Mouse (Mus musculus) midbrain, embryonic 11.5 days (tissue): ENCODE measurements around the gene Pitpnc1. TPM values are rescaled to one million over a fixed set of nuclear protein-coding genes. Genes with fewer than 3 reads are reported as not detected.

Source experiments
- ATAC-seq: fragments of 200-750 bp; cut with Nextera tagmentation; 2 replicates; pipeline ENCODE4 v1.8.0; 2017; ENCODE audit warnings: moderate TSS enrichment, moderate library complexity; ENCODE audit not compliant: low FRiP score
- DNase-seq: peaks from one replicate; pipeline ENCODE4 v3.0.0; 2015; ENCODE audit warnings: low spot score; ENCODE audit errors: missing footprints
- H3K27ac ChIP-seq: fragments of 300-500 bp; sonication (generic); 2 replicates; pipeline ENCODE4 v1.5.1; 2014; ENCODE audit warnings: low read depth, low read length
- H3K27me3 ChIP-seq: fragments of 300-500 bp; sonication (generic); 2 replicates; pipeline ENCODE4 v1.6.1; 2014; ENCODE audit warnings: mild to moderate bottlenecking, low read length, moderate library complexity, mixed read lengths; ENCODE audit not compliant: control insufficient read depth, insufficient read depth
- H3K36me3 ChIP-seq: fragments of 300-500 bp; sonication (generic); 2 replicates; pipeline ENCODE4 v1.6.1; 2014; ENCODE audit warnings: mild to moderate bottlenecking, low read length, moderate library complexity, mixed read lengths; ENCODE audit not compliant: control insufficient read depth, insufficient read depth
- H3K4me1 ChIP-seq: fragments of 300-500 bp; sonication (generic); 2 replicates; pipeline ENCODE4 v1.6.1; 2014; ENCODE audit warnings: low read length; ENCODE audit not compliant: control insufficient read depth, insufficient read depth
- H3K4me2 ChIP-seq: fragments of 300-500 bp; sonication (generic); 2 replicates; pipeline ENCODE4 v1.6.1; 2014; ENCODE audit warnings: mild to moderate bottlenecking, moderate library complexity
- H3K4me3 ChIP-seq: fragments of 300-500 bp; sonication (generic); 2 replicates; pipeline ENCODE4 v1.5.1; 2014; ENCODE audit warnings: low read depth, low read length
- H3K9ac ChIP-seq: fragments of 300-500 bp; sonication (generic); 2 replicates; pipeline ENCODE4 v1.6.1; 2014; ENCODE audit warnings: low read length
- H3K9me3 ChIP-seq: fragments of 300-500 bp; sonication (generic); 2 replicates; pipeline ENCODE4 v1.6.1; 2016; ENCODE audit warnings: low read length; ENCODE audit not compliant: control insufficient read depth
- WGBS: fragments of 180-500 bp; shearing (Covaris S2); extraction: QIAGEN DNeasy Blood & Tissue Kit; methylation state at CpG from one replicate; pipeline ENCODE4 v1.1.7; 2014; 5-methylcytosine and 5-hydroxymethylcytosine counted together
- polyA plus RNA-seq: library from polyadenylated mRNA; unstranded; fragments of >200 nt; fragmentation: Nextera tagmentation; extraction: Ambion mirVana; gene quantifications from 2 replicates; pipeline ENCODE4 v1.2.1, GENCODE M21; 2014

Pitpnc1 gene
- polyA plus RNA-seq, 1 experiment from 2014 or later = 29.9 TPM

DNA sequence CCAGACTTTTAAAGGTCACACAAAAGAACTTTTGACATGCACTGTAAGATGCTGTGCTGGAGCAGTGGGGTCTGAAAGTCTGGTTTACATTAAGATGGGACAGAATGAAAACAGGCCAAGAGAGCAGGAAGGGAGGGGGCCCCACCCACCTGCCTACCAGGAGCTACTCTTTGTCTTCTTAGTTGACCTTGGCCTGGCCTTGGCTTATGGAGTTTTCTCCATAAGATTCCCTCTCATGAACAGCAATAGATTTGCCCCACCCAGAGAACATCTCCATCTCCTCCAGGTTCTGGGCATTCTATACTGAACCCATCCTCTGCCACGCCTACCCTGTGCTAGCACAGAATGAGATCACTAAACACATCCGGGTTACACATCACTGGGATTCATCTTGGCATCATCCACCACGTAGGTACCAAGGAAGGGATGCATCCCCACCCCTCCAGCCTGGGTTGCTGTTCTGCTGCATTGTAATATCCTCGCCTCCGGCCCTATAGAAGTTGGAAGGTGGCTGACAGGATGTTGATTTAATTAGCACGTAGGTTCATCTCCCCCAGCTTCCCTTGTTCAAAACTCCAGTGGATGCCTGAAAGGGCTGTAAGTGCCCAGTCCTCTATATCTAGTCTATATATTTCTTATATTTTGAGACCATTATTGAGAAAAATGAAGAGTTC lies 34.6 kb downstream of the Pitpnc1 start:
- H3K4me1 ChIP-seq = peaks cover 3% of the 10 kb centered on the region; the same call in 1 of the 2 replicates
- ATAC-seq = no peak

DNA sequence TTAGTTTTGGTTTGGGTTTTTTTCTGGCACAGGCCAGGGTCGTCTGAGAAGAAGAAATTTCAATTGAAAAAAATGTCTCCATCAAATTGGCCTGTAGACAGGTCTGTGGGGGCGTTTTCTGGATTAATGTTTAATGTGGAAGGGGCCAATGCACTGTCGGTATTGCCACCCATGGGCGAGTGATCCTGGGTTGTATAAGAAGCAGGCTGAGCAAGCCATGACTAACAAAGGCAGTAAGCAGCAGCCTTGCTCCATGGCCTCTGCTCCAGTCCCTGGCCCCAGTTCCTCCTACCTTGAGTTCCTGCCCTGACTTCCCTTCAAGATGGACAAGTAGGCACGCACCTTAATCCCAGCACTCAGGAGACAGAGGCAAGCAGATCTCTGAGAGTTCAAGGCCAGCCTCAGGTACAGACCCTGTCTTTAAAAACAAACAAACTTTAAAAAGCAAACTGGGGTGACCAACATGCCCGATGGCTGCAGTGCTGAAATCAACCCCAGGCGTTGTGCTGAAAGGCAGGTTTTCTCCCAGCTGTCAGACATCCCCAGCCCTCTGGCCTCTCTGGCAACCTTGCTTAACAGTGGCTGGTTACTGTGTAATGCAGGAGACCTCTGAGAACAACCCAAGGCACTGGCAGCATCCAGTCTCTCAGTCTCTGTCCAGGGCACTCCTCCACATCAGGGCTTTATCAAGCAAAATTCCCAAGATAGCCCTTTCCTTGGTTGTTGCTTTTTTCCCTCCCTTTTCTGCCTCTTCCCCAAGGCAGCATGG lies 39.1 kb downstream of the Pitpnc1 start:
- Histone ChIP-seq H3K36me3 (no peaks in the 10 kb centered on the region), H3K9ac (no peak overlapping the region), H3K9me3 (no peaks in the 10 kb centered on the region), H3K4me1 (peaks cover 3% of the 10 kb centered on the region; the same call in 1 of the 2 replicates), H3K27ac (no peak overlapping the region), H3K4me3 (no peak overlapping the region), H3K4me2 (no peak overlapping the region), H3K27me3 (no peaks in the 10 kb centered on the region)
- ATAC-seq (no peak), DNase-seq (no peak)
- WGBS = 85% methylated on average over 7 of the region's 7 CpGs

More for the DNA sequence above, 34.6 kb downstream of the Pitpnc1 start:
- no peak for DNase-seq
- Histone ChIP-seq H3K27ac (no peak overlapping the region), H3K27me3 (no peaks in the 10 kb centered on the region), H3K9me3 (no peaks in the 10 kb centered on the region), H3K9ac (no peak overlapping the region), H3K36me3 (no peaks in the 10 kb centered on the region), H3K4me3 (no peak overlapping the region), H3K4me2 (no peak overlapping the region)
- 96% methylated on average over 6 of the region's 6 CpGs for WGBS

DNA sequence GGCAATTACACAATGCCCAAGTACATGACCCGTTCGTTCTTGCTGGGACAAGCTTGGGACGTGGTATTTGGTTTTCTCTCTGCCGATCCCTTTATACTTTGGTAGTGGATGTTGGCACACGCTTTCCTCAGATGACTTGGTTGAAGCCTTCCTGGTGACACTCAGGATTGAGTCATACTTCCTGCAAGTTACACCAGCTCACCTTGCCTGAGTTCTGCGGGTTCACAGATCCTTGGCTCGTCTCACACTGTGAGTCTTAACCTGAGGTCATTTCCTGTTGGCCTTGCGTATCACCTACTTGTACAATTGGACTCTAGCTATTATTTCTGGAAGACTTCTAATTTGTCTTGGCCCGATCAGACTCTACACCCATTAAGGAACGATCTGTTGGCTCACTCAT lies 42.5 kb downstream of the Pitpnc1 start:
- ATAC-seq = no peak
- Histone ChIP-seq H3K4me2 (no peak overlapping the region), H3K4me3 (no peak overlapping the region), H3K27me3 (no peaks in the 10 kb centered on the region), H3K4me1 (no peaks in the 10 kb centered on the region; the same call in 1 of the 2 replicates), H3K36me3 (no peaks in the 10 kb centered on the region), H3K9me3 (no peaks in the 10 kb centered on the region), H3K27ac (no peak overlapping the region), H3K9ac (no peak overlapping the region)
- no peak for DNase-seq
- 94% methylated on average over 10 of the region's 10 CpGs for WGBS

DNA sequence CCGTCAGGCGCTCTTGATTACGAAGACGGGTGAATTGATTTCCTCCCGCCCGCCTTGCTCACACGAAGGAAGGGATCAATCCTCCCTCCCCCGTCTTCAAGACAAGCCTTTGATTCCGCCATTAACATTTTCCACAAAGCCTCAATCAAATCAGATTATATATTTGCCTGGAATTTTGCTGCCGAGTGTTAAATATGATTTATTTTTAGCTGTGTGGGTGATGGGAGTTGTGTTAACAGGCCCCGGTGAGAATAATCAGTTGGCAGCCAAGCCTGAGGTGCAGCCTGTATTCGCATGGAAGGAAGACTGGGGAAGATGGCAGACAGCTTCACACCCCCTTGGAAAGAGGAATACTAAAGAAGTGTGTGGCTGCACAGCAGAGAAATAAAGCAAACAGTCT lies 46.3 kb downstream of the Pitpnc1 start:
- Histone ChIP-seq H3K27ac (no peak overlapping the region), H3K4me3 (no peak overlapping the region), H3K4me1 (peaks cover 4% of the 10 kb centered on the region; the same call in 1 of the 2 replicates), H3K9ac (no peak overlapping the region), H3K27me3 (no peaks in the 10 kb centered on the region), H3K36me3 (no peaks in the 10 kb centered on the region), H3K9me3 (no peaks in the 10 kb centered on the region), H3K4me2 (no peak overlapping the region)
- WGBS = 86% methylated on average over 12 of the region's 12 CpGs
- no peak for DNase-seq
- ATAC-seq = no peak

DNA sequence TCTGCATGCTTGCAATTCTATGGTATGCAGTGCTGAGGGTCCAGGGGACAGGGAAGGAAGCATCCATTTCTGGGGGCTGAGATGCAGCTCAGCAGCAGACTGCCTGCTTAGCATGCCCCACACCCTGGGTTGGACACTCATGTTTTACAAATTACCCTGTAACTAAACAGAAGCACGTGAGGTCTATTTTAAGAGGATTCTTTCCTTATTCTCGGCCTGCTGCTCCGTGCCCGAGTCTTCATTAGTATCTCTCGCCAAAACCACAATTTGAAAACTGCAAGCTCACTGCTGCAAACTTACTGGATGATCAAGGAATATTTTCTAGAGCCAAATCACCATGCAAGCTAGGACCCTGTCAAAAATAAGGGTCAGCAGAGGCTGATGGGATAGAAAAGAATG lies 48.1 kb downstream of the Pitpnc1 start:
- Histone ChIP-seq H3K27ac (no peak overlapping the region), H3K9ac (no peak overlapping the region), H3K4me2 (no peak overlapping the region), H3K36me3 (no peaks in the 10 kb centered on the region), H3K4me3 (no peak overlapping the region), H3K9me3 (no peaks in the 10 kb centered on the region), H3K4me1 (peaks cover 6% of the 10 kb centered on the region; the same call in 1 of the 2 replicates), H3K27me3 (no peaks in the 10 kb centered on the region)
- no peak for DNase-seq
- WGBS = 69% methylated on average over 5 of the region's 5 CpGs
- ATAC-seq = no peak

DNA sequence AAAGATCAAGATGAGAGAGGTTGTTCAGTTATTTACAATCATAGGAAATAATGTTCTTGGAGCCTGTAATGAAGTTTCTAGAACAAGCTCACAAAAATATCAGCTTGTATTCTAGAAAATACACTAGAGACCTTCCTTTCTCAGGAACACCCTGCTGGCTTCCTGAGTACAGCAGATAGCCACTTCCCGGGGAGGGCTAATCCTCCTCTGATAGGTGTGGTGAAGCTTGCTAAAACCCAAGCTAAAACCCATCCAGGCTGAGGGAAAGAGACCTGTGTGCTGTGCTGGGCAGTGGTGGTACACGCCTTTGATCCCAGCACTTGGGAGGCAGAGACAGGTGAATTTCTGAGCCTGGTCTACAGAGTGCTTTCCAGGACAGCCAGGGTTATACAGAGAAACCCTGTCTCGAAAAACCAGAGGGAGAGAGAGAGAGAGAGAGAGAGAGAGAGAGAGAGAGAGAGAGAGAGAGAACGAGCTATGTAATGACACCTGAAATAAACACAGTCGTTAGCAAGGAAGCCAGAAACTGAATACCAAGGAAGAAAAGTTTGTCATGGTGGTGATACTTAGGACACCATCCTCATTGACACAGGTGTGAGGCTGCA lies 48.6 kb downstream of the Pitpnc1 start:
- peaks cover 11% of the 10 kb centered on the region; the same call in 1 of the 2 replicates for H3K4me1 ChIP-seq
- ATAC-seq = no peak
- no peak overlapping the region; the same call in 1 of the 2 replicates for H3K9ac ChIP-seq
- WGBS = 67% methylated on average over 5 of the region's 5 CpGs
- no peak overlapping the region for H3K4me3 ChIP-seq
- H3K27me3 ChIP-seq = no peaks in the 10 kb centered on the region
- H3K9me3 ChIP-seq = no peaks in the 10 kb centered on the region
- no peak overlapping the region for H3K27ac ChIP-seq
- no peak for DNase-seq
- H3K36me3 ChIP-seq = no peaks in the 10 kb centered on the region
- H3K4me2 ChIP-seq = no peak overlapping the region

DNA sequence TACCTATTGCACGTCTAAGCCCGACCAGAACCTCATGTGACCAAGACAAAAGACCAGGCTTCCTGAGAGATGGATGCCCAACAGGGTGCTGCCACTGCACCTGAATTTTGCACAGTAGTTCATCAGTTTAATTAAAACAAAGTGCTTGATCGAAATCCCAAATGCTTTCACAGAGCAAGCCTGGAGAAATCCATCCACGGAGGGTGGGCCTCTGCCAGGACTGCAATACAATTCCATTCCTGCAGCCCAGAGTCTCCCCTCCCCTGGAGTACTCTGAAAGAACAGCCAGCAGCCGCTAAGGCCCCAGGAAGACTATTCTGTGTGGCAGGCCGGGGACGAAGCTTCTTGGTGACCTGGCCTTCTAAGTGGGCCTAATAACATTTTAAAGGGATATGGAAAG lies 50.6 kb downstream of the Pitpnc1 start:
- Histone ChIP-seq H3K4me2 (no peak overlapping the region), H3K4me1 (peaks cover 21% of the 10 kb centered on the region), H3K36me3 (no peaks in the 10 kb centered on the region), H3K27ac (no peak overlapping the region; the same call in 1 of the 2 replicates), H3K9me3 (no peaks in the 10 kb centered on the region), H3K4me3 (no peak overlapping the region), H3K27me3 (no peaks in the 10 kb centered on the region), H3K9ac (no peak overlapping the region)
- WGBS = 44% methylated on average over 7 of the region's 7 CpGs
- DNase-seq (no peak), ATAC-seq (no peak)

DNA sequence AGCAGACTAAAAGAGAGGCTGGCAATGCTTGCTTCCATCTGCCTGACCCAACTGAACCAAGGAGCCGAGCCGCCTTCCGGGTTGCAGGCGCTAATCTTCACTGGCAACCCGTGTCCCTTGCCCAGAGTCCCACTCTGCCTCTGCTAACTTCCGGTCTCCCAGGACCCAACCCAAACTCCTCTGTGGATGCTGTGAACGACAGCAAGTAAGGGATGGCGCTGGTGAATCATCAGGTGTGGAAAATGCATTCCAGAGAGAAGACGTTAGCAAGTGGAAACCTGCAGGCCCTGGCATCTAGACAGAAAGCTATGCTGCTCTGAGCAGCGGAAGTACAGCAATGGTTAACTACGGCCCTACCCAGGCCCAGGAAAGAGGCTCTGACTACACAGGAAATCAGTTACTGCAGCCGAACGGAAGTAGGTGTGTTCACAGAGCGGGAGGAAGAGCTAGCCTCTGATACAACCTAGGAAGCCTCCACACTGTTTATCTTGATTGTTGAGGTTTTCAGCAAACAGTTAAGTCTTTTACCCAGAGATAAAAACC lies 53.4 kb downstream of the Pitpnc1 start:
- Histone ChIP-seq H3K36me3 (no peaks in the 10 kb centered on the region), H3K27ac (peak overlapping the region; percentile 55), H3K4me2 (no peak overlapping the region), H3K4me1 (peaks cover 41% of the 10 kb centered on the region), H3K9ac (no peak overlapping the region), H3K27me3 (no peaks in the 10 kb centered on the region), H3K9me3 (no peaks in the 10 kb centered on the region), H3K4me3 (no peak overlapping the region)
- no peak for ATAC-seq
- peak; percentile 86 for DNase-seq
- 47% methylated on average over 14 of the region's 14 CpGs for WGBS

DNA sequence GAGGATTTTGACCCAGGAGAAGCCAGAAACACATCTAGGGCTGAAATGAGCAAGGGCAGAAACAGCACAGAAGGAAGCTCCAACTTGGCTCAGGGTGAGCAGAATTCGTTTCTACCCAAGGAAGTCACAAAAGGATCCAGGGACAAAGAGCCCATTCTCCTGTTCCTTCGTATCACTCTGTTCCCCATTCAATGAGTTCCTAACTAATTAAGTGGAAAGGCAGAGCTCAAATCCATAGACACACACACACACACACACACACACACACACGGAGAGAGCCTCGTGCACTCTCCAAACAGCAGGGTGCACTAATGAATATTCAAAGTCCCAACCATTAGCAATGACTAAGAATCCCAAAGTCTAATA lies 54.0 kb downstream of the Pitpnc1 start:
- DNase-seq = peak; percentile 92
- Histone ChIP-seq H3K9me3 (no peaks in the 10 kb centered on the region), H3K4me2 (peak overlapping the region; percentile 17; the same call in 1 of the 2 replicates), H3K9ac (no peak overlapping the region), H3K36me3 (no peaks in the 10 kb centered on the region), H3K4me1 (peaks cover 41% of the 10 kb centered on the region), H3K27ac (peak overlapping the region; percentile 77), H3K4me3 (no peak overlapping the region), H3K27me3 (no peaks in the 10 kb centered on the region)
- peak; percentile 58 for ATAC-seq
- WGBS = 6% methylated on average over 4 of the region's 4 CpGs
